Mouse (Mus musculus): Measurements from ENCODE around the gene Fsd1l. TPM values are rescaled to one million over a fixed set of nuclear protein-coding genes. Genes with fewer than 3 reads are reported as not detected.

Fsd1l gene
- polyA plus RNA-seq, 1 experiment from 2014 or later: 10.0 TPM

DNA sequence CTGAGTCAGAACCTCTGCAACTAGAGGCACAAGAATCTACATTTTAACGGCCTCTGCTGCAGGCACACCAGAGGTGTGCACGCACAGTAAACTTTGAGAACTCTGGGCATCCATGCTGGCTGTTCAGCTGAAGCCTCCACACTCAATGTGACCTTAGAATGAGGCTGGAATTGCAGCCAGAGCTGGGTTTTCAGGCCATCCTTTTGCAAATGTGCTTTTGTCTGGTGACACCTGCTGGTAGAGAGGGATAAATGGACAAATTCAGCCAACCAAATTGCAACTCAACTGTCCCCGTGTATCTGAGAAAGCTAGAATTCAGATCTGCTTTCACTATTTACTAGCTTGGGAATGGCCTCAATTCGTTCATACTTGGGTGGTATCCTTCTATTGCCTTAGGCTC, 37.1 kb upstream of the Fsd1l start:
- Histone ChIP-seq H3K9ac (ENCODE audit: low read length) (no peak overlapping the region), H3K27ac (ENCODE audit: low read length) (no peak overlapping the region), H3K4me2 (ENCODE audit: low read depth, low read length) (no peak overlapping the region), H3K27me3 (ENCODE audit: control insufficient read depth, insufficient read depth, low read length) (no peaks in the 10 kb centered on the region), H3K4me1 (ENCODE audit: control insufficient read depth, insufficient read depth, low read length) (peaks cover 7% of the 10 kb centered on the region; the same call in 1 of the 2 replicates), H3K9me3 (replicated peaks; ENCODE audit: control insufficient read depth, low read length) (no peaks in the 10 kb centered on the region), H3K36me3 (ENCODE audit: control insufficient read depth, insufficient read depth) (no peaks in the 10 kb centered on the region), H3K4me3 (ENCODE audit: low read length) (no peak overlapping the region)
- no peak for ATAC-seq (replicated peaks; ENCODE audit: extremely low read depth, insufficient read depth, low FRiP score)
- WGBS: 28% methylated on average over 4 of the region's 4 CpGs

DNA sequence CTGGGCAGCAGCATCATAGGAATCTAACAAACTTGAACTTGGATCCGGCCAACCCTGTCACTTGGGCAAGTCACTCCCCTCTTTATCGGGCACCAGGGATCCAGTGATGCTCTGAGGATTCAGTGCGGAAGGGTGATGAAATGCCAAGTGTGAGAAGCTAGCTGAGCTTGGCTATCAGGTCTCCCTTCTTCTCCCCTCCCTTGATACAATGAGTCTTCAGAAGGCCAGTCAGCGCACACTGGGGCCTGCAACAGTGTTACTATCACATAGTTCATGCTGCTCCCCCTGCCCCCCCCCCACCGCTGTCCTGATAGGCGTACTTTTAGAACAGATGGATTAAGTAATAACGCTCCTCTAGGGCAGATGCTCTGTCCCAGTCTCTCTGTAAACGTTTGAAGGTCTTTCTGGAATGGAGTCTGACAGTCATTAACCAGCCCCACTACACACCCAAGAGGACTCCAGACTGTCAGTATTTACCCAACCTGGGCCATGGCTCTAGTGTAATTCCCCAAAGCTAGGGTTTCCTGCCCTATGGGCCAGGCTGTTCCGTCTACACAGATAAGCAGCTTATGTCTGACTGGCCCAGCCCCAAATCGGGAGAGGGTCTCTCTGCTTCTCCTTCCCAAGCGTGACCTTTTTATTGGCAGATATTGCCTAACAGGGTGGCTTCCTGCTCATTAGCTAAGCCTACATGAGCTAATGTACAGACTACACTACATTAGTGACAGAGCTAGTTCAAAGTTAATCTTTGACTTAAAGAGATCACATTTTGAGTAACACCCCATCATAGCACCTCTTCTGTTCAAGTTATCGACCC, 35.8 kb upstream of the Fsd1l start:
- Histone ChIP-seq H3K4me1 (ENCODE audit: control insufficient read depth, insufficient read depth, low read length) (peaks cover 4% of the 10 kb centered on the region; the same call in 1 of the 2 replicates), H3K36me3 (ENCODE audit: control insufficient read depth, insufficient read depth) (no peaks in the 10 kb centered on the region), H3K9me3 (replicated peaks; ENCODE audit: control insufficient read depth, low read length) (no peaks in the 10 kb centered on the region), H3K27ac (ENCODE audit: low read length) (no peak overlapping the region), H3K27me3 (ENCODE audit: control insufficient read depth, insufficient read depth, low read length) (no peaks in the 10 kb centered on the region), H3K9ac (ENCODE audit: low read length) (no peak overlapping the region), H3K4me3 (ENCODE audit: low read length) (no peak overlapping the region), H3K4me2 (ENCODE audit: low read depth, low read length) (no peak overlapping the region)
- WGBS: 69% methylated on average over 12 of the region's 12 CpGs
- no peak for ATAC-seq (replicated peaks; ENCODE audit: extremely low read depth, insufficient read depth, low FRiP score)

DNA sequence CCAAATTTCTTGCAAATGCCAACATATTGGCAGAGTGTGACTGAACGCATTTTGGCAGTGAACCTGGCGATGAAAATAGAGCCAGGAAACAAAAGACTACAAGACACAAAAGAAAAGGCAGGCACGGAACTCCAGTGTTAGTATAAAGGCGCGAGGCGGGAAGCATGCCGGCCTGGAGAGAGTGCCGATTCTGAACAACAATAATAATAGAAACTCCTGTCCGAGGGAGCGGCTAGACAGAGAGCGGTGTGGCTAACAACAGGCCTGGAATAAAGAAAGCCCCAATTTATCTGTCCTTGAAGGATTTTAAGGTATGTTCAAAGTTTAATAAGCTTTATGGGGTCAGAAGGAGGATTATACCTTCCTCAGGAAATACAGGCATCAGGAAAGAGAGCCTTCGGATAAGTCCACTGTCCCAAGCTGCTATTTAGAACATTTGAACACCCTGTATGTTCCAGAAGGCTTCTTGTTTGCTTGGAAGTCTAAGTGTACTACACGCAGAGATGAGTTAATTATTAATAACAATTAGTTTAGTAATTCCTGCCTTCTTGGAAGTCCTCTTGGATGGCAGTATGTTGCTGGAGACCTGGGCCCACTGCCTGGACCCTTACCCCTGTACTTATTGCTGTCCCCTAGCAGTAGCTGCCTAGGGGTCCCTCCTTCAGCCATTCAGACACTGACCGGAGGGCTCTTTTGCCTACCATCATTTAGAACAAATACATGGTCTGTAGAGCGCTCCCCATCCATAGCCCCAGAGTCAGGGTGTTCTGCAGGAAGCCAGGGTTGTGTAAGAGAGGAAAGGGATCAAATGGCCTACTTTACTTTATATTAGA, 35.0 kb upstream of the Fsd1l start:
- Histone ChIP-seq H3K27ac (ENCODE audit: low read length) (no peak overlapping the region), H3K27me3 (ENCODE audit: control insufficient read depth, insufficient read depth, low read length) (no peaks in the 10 kb centered on the region), H3K9ac (ENCODE audit: low read length) (no peak overlapping the region), H3K4me1 (ENCODE audit: control insufficient read depth, insufficient read depth, low read length) (peaks cover 4% of the 10 kb centered on the region; the same call in 1 of the 2 replicates), H3K9me3 (replicated peaks; ENCODE audit: control insufficient read depth, low read length) (no peaks in the 10 kb centered on the region), H3K4me2 (ENCODE audit: low read depth, low read length) (no peak overlapping the region), H3K4me3 (ENCODE audit: low read length) (no peak overlapping the region), H3K36me3 (ENCODE audit: control insufficient read depth, insufficient read depth) (no peaks in the 10 kb centered on the region)
- ATAC-seq (replicated peaks; ENCODE audit: extremely low read depth, insufficient read depth, low FRiP score): no peak
- WGBS: 72% methylated on average over 15 of the region's 15 CpGs

DNA sequence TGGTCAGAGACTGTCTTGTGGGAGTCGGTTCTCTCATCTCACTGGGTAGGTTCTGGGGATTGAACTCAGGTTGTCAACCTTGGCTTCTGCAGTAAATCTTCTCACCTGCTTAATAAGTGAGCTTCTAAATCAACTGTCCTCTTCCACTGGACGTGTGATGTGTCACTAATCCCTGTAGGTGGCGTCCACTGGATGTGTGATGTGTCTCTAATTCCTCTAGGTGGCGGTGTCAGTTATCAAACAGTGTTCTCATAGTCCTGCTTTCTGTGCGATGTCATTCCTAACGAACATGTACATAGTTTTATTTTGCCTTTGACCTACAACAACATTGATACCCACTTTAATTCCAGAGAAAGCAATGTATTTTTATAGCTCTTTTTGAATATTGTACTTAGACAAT, 30.8 kb upstream of the Fsd1l start:
- ATAC-seq (replicated peaks; ENCODE audit: extremely low read depth, insufficient read depth, low FRiP score): no peak
- H3K4me2 ChIP-seq (ENCODE audit: low read depth, low read length): no peak overlapping the region
- H3K27ac ChIP-seq (ENCODE audit: low read length): no peak overlapping the region
- H3K4me1 ChIP-seq (ENCODE audit: control insufficient read depth, insufficient read depth, low read length): no peaks in the 10 kb centered on the region
- H3K27me3 ChIP-seq (ENCODE audit: control insufficient read depth, insufficient read depth, low read length): no peaks in the 10 kb centered on the region
- no peak overlapping the region for H3K4me3 ChIP-seq (ENCODE audit: low read length)
- 49% methylated on average over 6 of the region's 6 CpGs for WGBS
- H3K9ac ChIP-seq (ENCODE audit: low read length): no peak overlapping the region
- no peaks in the 10 kb centered on the region for H3K9me3 ChIP-seq (replicated peaks; ENCODE audit: control insufficient read depth, low read length)
- no peaks in the 10 kb centered on the region for H3K36me3 ChIP-seq (ENCODE audit: control insufficient read depth, insufficient read depth)

DNA sequence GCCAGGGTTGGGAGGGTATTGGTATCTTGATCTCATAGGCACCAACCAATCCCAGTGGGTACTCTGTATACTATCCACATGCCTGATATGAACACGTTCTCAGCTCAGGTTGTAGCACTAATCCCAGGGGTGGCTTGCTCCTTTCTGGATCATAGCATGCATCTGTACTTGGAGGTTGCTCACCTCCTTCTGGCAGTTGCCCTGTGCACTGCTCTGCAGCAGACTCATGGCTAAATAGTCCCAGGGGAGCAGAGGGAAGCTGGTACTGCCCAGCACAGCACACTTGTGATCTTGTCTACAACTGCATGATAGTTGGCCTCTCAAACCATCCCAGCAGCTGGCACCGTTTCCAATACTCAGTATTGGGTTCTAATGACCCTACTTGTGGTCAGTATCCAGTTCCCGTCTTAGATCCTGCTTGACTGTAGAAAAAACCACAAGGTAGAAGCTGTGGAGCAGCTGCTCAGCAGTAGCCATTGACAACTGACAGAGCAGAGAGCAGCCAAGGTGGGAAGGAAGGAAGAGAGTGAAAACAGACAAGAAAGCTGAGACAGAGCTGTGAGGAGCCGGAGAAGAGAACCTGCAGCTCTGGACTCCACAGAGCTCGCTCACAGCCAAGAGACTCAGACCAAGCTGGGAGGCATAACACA, 16.6 kb upstream of the Fsd1l start:
- Histone ChIP-seq H3K4me2 (ENCODE audit: low read depth, low read length) (no peak overlapping the region), H3K27me3 (ENCODE audit: control insufficient read depth, insufficient read depth, low read length) (no peaks in the 10 kb centered on the region), H3K36me3 (ENCODE audit: control insufficient read depth, insufficient read depth) (no peaks in the 10 kb centered on the region), H3K27ac (ENCODE audit: low read length) (no peak overlapping the region), H3K9me3 (replicated peaks; ENCODE audit: control insufficient read depth, low read length) (no peaks in the 10 kb centered on the region), H3K4me1 (ENCODE audit: control insufficient read depth, insufficient read depth, low read length) (no peaks in the 10 kb centered on the region), H3K4me3 (ENCODE audit: low read length) (no peak overlapping the region), H3K9ac (ENCODE audit: low read length) (no peak overlapping the region)
- WGBS: 86% methylated on average over 5 of the region's 5 CpGs
- no peak for ATAC-seq (replicated peaks; ENCODE audit: extremely low read depth, insufficient read depth, low FRiP score)

DNA sequence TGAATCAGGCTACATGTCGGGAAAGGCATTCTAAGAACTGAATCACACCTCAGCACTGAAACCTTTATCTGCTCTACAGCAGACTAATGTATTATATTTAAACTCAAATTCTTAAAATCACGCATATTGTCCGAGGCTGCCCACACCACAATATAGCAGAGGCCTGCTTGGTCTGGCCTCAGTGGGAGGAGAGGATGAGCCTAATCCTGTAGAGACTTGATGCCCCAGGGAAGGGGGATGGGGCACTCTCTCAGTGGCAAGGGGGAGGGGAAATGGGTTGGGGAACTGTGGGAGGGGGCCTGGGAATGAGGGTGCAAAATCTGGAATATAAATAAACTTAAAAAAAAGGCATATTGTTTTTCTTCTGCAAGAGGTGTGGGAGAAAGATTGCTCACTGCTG, 13.3 kb upstream of the Fsd1l start:
- WGBS: 52% methylated on average over 3 of the region's 3 CpGs
- no peak overlapping the region for H3K27ac ChIP-seq (ENCODE audit: low read length)
- no peak overlapping the region for H3K9ac ChIP-seq (ENCODE audit: low read length)
- no peak overlapping the region for H3K4me3 ChIP-seq (ENCODE audit: low read length)
- H3K4me1 ChIP-seq (ENCODE audit: control insufficient read depth, insufficient read depth, low read length): no peaks in the 10 kb centered on the region
- no peak overlapping the region for H3K4me2 ChIP-seq (ENCODE audit: low read depth, low read length)
- H3K27me3 ChIP-seq (ENCODE audit: control insufficient read depth, insufficient read depth, low read length): no peaks in the 10 kb centered on the region
- H3K36me3 ChIP-seq (ENCODE audit: control insufficient read depth, insufficient read depth): no peaks in the 10 kb centered on the region
- no peak for ATAC-seq (replicated peaks; ENCODE audit: extremely low read depth, insufficient read depth, low FRiP score)
- no peaks in the 10 kb centered on the region for H3K9me3 ChIP-seq (replicated peaks; ENCODE audit: control insufficient read depth, low read length)

DNA sequence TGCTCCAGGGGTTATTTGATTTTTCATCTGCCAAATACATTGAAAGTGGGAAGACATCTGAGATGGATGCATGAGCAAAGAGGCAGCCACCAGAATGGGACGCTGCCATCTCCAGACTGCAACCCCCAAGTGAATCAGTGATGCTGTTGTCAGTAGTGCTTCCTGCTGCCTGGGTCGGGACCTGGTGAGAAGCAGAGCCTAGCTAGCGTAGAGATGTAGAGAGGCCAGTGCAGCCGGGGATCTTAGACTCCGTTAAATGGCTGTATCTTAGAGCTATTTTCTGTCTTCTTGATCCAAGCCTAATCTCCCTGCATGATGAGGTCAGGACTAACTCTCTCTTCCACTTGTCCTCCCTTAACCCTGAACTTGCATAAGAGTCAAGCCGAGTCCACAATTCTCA, 11.2 kb upstream of the Fsd1l start:
- Histone ChIP-seq H3K27ac (ENCODE audit: low read length) (no peak overlapping the region), H3K4me1 (ENCODE audit: control insufficient read depth, insufficient read depth, low read length) (no peaks in the 10 kb centered on the region), H3K36me3 (ENCODE audit: control insufficient read depth, insufficient read depth) (no peaks in the 10 kb centered on the region), H3K27me3 (ENCODE audit: control insufficient read depth, insufficient read depth, low read length) (no peaks in the 10 kb centered on the region), H3K9ac (ENCODE audit: low read length) (no peak overlapping the region), H3K4me3 (ENCODE audit: low read length) (no peak overlapping the region), H3K9me3 (replicated peaks; ENCODE audit: control insufficient read depth, low read length) (no peaks in the 10 kb centered on the region), H3K4me2 (ENCODE audit: low read depth, low read length) (no peak overlapping the region)
- WGBS: 73% methylated on average over 6 of the region's 6 CpGs
- ATAC-seq (replicated peaks; ENCODE audit: extremely low read depth, insufficient read depth, low FRiP score): no peak

DNA sequence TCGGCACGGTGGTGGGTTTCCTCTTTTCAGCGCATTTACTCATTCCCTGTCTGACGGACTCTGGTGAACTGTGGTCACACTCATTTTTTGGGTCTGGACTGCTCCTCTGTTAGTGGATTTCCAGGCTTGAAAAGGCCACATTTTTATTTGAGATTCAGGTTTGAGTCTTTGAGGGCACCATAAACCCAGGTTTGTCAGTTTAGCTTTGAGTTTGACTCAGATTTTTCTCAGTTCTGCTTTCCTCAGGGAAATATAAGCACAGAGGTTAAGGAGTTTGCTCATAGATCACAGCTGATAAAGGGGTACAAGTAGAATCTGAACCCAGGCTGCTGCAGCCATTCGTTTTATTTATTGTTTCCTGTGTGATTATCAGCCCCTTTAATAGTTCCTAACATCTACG, 10.2 kb upstream of the Fsd1l start:
- Histone ChIP-seq H3K27ac (ENCODE audit: low read length) (no peak overlapping the region), H3K4me1 (ENCODE audit: control insufficient read depth, insufficient read depth, low read length) (no peaks in the 10 kb centered on the region), H3K9ac (ENCODE audit: low read length) (no peak overlapping the region), H3K4me2 (ENCODE audit: low read depth, low read length) (no peak overlapping the region), H3K27me3 (ENCODE audit: control insufficient read depth, insufficient read depth, low read length) (no peaks in the 10 kb centered on the region), H3K9me3 (replicated peaks; ENCODE audit: control insufficient read depth, low read length) (no peaks in the 10 kb centered on the region), H3K36me3 (ENCODE audit: control insufficient read depth, insufficient read depth) (no peaks in the 10 kb centered on the region), H3K4me3 (ENCODE audit: low read length) (no peak overlapping the region)
- 66% methylated on average over 6 of the region's 6 CpGs for WGBS
- ATAC-seq (replicated peaks; ENCODE audit: extremely low read depth, insufficient read depth, low FRiP score): no peak

DNA sequence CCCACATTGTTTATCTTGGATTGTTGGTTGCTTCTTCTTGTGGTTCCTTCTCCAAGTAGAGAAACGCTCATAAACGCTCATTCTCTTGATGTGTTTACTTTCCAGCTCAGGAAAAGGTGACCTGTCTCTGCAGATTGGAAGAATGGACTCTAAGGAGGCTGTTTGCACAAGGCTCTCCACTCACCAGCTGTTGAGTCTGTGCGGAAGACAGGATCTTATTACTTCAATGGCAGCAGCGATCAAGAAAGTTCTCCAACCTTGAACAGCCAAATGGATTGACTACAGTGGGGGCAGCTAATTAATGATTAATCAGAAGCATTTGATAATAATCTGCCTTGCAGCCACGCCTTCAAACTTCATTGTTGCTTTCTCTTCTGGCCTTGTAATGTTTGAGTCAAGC, 9.8 kb upstream of the Fsd1l start:
- no peak overlapping the region for H3K4me2 ChIP-seq (ENCODE audit: low read depth, low read length)
- no peaks in the 10 kb centered on the region for H3K36me3 ChIP-seq (ENCODE audit: control insufficient read depth, insufficient read depth)
- no peaks in the 10 kb centered on the region for H3K4me1 ChIP-seq (ENCODE audit: control insufficient read depth, insufficient read depth, low read length)
- 64% methylated on average over 5 of the region's 5 CpGs for WGBS
- no peak overlapping the region for H3K4me3 ChIP-seq (ENCODE audit: low read length)
- H3K9me3 ChIP-seq (replicated peaks; ENCODE audit: control insufficient read depth, low read length): no peaks in the 10 kb centered on the region
- no peaks in the 10 kb centered on the region for H3K27me3 ChIP-seq (ENCODE audit: control insufficient read depth, insufficient read depth, low read length)
- ATAC-seq (replicated peaks; ENCODE audit: extremely low read depth, insufficient read depth, low FRiP score): no peak
- H3K27ac ChIP-seq (ENCODE audit: low read length): no peak overlapping the region
- no peak overlapping the region for H3K9ac ChIP-seq (ENCODE audit: low read length)

All from heart, embryonic 16.5 days (tissue).